Mouse (Mus musculus) left cerebral cortex, postnatal 36 days (tissue): ENCODE data around the gene Ccdc122. TPM values are rescaled to one million over a fixed set of nuclear protein-coding genes. Genes with fewer than 3 reads are reported as not detected.
A peak's percentile ranks its signal among the peaks of the same experiment; 100 is the strongest.
"Not testable (repeated sequence)": the region's sequence is repeated elsewhere in the genome, so short reads cannot be mapped to it uniquely, and the experiment has no call there.

Experiments used
- DNase-seq, 2 experiments: peaks; one replicate each; pipeline ENCODE4 v3.0.0; 2021 to 2022; ENCODE audit warnings: low spot score in 2 of 2, mixed read lengths in 1 of 2
- intact Hi-C: fragments of 180-260 bp; cut with DNase I; formaldehyde crosslinking; loops from one replicate; pipeline ENCODE4 v1.15.1; 2025
- total RNA-seq, 2 experiments: library from RNA; stranded (reverse); gene quantifications; 2 replicates each; pipeline ENCODE4 v1.2.3; 2021

Gene Ccdc122
- total RNA-seq, 2 experiments from 2014 or later = 1.5 to 1.7 TPM

DNA sequence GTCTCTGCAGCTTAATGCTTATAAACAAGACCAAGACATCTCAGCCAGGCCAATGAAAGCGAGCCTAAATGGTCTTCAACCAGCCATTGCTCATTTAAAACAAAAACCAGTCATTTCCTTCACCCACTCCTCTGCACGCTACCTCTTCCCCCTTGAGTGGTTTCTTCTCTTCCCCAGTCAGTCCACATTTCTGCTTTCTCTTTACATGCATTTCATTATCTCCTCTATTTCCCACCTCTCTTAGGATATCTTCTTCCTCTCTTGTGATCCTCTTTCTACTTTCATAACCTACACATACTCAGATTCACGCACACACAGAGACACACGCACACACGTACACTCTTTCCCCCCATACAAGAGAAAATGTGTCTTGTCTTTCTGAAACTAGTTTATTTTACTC lies 44.7 kb downstream of the Ccdc122 start:
- intact Hi-C loops = no loop called here
- DNase-seq = no peak

DNA sequence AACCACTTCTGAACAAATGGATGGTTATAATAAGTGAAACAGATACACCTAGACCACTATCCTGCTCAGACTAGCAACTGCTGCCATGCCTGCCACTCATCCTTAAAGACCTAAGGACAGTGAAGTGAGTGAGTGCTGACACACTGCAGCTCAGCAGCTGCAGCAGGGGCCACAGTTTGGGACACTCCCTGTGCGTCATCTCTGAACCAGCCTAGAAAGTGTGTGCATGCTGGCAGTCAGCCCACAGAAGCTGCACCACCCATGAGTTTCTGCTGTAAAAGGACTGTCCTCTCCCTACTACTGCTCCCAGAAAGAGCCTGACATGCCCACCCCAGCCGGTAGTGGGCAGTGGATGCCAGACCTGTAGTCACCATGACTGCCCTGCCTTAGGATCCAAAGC lies 63.7 kb downstream of the Ccdc122 start:
- intact Hi-C loops = no loop called here
- no peak for DNase-seq

DNA sequence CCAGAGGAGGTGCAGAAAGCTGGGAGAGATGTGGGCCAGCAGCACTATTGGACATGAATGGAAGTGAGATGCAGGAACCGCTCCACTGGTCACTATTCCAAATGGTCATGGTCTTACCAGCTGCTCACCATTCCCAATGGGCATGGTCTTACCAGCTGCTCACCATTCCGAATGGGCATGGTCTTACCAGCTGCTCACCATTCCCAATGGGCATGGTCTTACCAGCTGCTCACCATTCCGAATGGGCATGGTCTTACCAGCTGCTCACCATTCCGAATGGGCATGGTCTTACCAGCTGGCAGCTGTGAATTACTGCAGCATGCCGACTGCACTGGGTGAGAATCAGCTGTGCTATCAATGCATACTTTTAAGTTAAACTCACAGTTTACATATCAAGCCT lies 74.0 kb downstream of the Ccdc122 start:
- intact Hi-C loops, DNase-seq: not testable (repeated sequence)

DNA sequence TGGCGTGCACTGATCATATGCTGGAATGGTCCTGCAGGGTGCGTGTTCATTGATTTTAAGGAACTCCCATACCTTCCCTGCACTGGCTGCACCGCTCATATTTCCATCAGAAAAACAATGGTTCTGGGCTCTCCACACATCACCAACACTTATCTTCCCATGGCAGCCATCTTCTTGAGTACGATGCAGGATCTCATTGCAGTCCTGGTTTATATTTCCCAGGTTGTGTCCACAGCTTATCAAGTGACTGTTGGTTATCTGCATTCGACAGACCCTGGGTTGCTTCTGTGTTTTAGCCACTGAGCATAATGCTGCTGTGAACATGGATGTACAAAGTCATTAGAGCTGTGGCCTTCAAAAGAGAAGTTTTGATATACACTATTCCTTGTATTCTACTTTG lies 94.0 kb downstream of the Ccdc122 start:
- DNase-seq = no peak
- intact Hi-C loops = loop anchor here (10.0 kb wide), 1 partner anchor 1354 kb away; no protein-coding TSS in a partner anchor

DNA sequence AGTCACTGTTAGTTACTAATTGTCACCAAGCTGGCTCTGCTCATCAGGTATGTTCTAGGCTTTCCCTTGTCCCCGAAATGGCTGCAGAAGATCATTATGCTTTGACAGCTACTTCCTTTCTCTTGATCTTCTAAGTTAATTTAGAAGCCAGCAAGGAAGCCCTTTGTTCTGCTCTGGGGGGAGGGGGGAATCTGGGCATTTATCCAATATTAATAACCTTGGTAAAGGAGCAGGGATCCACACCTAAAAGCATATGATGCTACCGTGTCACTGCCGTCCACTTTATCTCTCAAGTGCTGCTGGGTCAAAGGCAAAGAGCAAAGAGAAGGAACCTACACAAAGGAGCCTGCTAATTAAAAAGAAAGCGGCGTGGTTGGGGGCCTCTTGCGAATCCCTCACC lies 100.4 kb downstream of the Ccdc122 start:
- no peak for DNase-seq
- intact Hi-C loops = loop anchor here (10.0 kb wide), 1 partner anchor 1348 kb away; no protein-coding TSS in a partner anchor

DNA sequence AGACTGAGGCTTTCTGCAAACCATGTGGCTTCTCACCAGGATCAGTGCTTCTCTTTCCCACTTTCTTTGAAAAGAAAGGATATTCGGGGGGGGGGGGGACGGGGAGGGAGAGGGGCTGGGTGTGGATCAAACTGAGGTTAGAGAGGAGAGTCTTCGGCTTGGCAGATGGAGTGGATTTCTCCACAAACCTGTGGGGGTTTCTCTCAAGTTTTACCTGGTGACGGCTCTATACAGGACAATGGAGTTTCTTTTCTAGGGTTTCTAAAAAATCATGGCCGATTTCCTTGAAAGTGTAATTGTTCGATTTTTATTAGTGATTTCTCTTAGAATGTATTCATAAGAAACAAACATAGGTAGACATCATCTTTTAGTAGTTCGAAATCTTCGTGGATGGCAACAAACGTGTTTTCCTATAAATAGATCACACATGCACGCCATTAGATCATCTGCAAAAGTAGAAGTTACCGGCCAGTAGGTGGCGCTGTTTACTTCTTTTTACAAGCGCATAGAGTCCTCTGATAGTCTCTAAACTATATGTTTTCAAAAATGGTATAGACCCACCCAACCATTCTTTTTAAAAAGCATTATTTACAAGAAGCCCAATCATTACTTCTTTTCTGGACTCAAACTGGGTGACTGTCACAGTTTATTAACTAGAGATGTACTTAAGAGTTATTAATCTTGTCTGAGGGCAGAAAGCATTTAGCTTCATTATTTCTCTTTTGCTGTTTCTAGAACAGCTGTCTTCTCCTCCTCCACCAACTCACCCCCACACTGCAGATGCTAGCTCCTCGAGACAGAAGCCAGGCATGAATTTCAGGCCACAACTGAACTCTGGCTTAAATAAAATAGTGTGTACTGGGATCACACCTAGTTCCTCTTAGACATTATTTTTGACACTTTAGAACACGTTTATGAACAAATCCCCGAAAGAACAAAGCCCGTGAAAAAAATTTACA lies 105.0 kb downstream of the Ccdc122 start:
- intact Hi-C loops = loop anchor here (2.0 to 10.0 kb wide), 4 partner anchors 701 to 1146 kb away; no protein-coding TSS in a partner anchor
- DNase-seq = peak in 1 of 2 experiments; percentile 69

DNA sequence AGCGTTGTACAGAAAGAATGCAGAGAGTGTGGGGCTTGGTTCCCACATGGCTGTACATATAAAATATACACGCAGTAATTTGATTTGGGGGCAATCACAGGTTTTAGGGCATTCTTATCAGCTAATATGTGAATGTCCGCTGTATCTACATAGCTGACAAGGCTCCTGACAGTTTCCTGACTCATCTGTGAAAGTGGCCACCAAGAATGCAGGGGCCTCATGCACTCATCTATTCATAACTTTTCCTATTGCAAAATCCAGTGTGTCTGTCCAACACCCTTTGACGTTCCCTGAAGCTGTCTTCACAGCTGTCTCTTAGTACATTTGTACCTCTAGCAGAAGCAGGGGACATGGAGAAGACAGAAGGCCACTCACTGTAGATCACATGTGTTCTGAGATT lies 108.5 kb downstream of the Ccdc122 start:
- no peak for DNase-seq
- intact Hi-C loops = loop anchor here (10.0 kb wide), 1 partner anchor 1080 kb away; no protein-coding TSS in a partner anchor

DNA sequence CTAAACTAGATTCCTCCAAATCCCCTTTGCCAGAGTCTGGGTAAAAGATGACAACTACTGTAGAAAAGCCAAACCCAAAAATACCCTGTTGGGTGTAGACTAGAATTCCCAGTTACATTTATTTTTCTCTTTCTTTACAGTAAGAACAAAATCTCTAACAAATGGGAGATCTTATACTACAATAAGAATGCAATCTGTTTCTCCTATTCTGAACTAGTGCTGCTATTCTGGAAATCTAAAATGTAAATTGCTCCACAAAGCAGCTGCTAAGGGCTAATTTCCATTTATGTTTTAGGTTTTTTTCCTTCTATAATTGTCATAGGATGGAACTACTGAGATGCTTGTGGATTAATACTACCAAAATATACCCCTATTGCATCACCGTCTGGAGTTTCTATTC lies 111.1 kb downstream of the Ccdc122 start:
- intact Hi-C loops = loop anchor here (10.0 kb wide), 1 partner anchor 1077 kb away; no protein-coding TSS in a partner anchor
- DNase-seq = no peak

DNA sequence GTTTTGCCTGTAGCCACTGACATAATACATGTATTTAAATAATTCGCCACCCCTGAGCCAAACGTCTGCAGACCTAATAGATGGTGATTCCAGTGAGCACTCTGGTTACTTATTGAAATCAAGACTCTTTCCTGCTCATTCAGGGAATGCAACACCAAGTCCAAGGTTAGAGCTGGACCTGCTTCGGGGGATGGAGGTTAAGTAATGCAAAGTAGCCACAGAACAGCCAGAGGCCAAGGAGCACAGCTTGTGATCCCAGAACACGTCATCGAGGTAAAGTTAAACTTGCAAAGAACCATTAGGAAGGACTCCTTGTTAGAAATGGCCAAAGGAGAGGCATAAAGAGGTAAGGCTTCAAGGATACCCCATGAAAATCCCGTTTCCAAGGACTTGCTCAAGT lies 114.0 kb downstream of the Ccdc122 start:
- DNase-seq = no peak
- intact Hi-C loops = loop anchor here (10.0 kb wide), 2 partner anchors 324 to 474 kb away; no protein-coding TSS in a partner anchor

DNA sequence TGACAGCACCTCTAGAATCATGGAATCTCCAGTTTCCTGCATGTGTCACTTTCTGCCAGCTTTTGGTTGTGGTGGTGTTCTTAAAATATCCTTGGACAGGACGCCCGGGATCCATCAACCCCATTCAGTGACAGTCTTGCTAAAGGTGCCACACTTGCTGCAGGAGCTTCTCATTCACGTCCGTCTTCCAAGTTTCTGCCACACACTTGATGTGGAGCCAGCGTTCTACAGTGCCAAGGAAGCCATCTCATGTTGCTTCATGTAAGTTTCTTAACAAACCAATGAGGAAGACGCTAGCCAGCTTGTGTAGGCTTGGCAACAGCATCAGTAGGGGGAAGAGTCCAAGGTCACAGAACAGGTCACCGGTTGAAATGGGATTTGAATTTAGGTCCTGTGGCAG lies 114.9 kb downstream of the Ccdc122 start:
- no peak for DNase-seq
- intact Hi-C loops = loop anchor here (10.0 kb wide), 2 partner anchors 323 to 473 kb away; no protein-coding TSS in a partner anchor

DNA sequence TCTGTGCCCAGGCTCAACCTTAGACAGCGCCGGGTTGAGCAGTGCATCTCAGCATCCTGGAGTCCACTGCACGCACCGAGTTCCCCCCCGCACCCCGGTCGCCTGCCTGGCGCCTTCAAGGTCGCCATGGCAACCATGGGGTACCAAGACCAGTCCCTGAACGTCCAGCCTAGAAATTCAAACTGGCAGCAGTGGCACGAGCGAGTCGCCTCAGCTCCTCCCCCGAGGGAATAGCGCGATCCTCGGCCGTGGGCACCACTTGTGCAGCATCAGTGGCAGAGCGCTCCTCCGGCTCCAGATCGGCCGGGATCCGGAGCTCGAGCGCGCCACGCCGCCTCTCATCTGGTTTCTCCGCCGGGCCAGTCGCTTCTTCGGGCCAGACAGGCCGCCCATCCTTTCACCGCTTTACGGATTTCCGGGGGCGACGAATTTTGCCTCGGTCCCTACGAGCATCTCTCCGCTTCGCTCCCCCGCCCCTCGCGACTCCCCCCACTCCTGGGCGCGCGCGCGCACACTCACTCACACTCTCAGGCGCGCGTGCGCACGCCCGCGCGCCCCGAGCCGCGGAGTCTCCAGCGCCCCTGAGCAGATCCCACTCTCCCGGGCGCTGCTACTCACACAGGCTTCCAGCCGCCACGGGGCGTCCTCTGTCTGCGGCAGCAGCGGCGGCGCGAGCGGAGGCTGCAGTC lies 119.8 kb downstream of the Ccdc122 start, which contains the start of gene Enox1:
Gene Enox1 (plus strand): TSS at position 542 of the 689 bp plus-strand sequence.
- DNase-seq = peak; percentile 85 to 86
- intact Hi-C loops = loop anchor here (5.0 to 10.0 kb wide), 5 partner anchors 71 to 468 kb away; no protein-coding TSS in a partner anchor

DNA sequence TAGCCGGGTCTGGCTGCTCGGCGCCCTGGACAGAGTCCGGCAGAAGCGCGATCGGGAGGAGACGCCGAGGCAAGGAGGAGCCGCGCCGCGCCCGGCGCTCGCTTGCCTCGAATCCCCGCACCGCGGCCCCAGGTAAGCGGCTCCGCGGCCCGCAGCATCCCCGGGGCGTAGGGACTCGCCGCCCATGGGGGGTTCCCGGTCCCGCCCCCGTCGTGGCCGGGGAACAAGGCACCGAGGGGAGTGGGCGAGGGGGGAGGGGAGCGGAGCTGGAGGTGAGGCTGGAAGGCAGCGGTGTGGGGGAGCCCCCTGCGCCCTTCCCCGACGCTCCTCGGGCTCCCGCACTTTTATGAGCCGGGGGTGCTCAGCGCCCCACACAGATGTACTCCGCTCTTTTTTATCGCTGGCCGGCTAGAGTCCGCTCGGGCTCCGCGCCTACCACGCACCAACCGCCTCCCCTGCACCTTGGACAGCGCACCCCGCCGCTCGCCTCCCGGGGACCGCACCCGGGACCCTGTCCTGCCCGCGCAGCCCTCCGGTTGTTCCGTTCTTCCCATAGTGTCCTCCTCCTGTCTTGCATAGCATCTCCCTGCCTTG lies 120.4 kb downstream of the Ccdc122 start:
- intact Hi-C loops = loop anchor here (5.0 to 10.0 kb wide), 5 partner anchors 70 to 468 kb away; no protein-coding TSS in a partner anchor
- no peak for DNase-seq

DNA sequence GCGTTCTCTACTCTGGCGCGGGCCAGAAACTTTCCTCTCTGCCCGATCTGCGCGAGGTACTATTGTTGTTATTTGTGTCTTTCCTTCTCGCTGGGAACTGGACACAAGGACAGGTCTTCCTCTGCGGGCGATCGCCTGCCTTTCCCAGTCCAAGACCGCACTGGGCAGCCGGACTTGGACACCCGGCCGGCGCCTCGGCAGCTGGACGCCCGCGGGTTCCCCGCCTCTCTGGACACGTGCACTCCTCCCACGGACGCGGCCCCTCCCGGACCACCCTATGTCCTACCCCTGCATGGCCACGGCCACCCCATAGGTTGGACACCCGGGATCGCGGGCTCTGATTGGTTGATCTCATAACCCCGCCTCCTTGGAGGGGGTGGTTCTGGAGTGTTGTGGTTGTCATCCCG lies 120.9 kb downstream of the Ccdc122 start:
- DNase-seq = peak; percentile 83 to 88
- intact Hi-C loops = loop anchor here (5.0 to 10.0 kb wide), 5 partner anchors 70 to 467 kb away; no protein-coding TSS in a partner anchor

DNA sequence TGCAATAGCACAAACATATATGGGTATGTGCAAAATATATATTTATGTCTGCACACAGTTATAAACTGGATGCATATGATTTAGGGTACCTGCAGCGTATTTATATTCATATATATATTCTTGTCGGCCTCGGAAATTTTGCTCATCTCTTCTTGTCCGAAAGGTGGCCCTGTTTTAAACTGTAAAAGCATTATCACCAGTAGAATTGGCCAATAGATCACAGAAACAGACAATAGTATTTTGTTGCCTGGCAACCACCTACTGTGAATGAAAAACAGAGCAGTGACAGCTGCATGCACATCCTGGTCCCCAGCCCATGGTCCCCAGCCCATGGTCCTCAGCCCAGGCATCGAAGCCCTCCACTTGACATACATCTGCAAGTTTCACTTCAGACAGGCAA lies 122.8 kb downstream of the Ccdc122 start:
- no peak for DNase-seq
- intact Hi-C loops = loop anchor here (5.0 to 10.0 kb wide), 5 partner anchors 68 to 465 kb away; no protein-coding TSS in a partner anchor

Other genes with a start within 250 kb of the Ccdc122 start
- 1 to 10 TPM; 4.3 to 5.0 TPM for gene Lacc1, start 132 bp downstream of the Ccdc122 start, total RNA-seq
- 10 to 100 TPM; 36.4 to 62.3 TPM for gene Enox1, start 120.0 kb downstream of the Ccdc122 start, total RNA-seq